In genomic region chr19:29236658-29237385, GRCm38 (mm10) we compare ENCODE assay signal across 9 mouse cellular contexts. TPM values are rescaled to one million over a fixed set of nuclear protein-coding genes. Genes with fewer than 3 reads are reported as not detected.
DNase-seq lines count a peak whose midpoint lies in the region; ATAC-seq and TF ChIP-seq lines count a peak whose summit lies in the region.
"Had no signal": no experiment of that assay in that cellular context is flagged by ENCODE, and none has a peak within 500 bp of the region (broad histone marks: within the 10 kb centered on the region; RNA-seq: fewer than 3 reads in every experiment).

No protein-coding gene starts in this region.

- no peak overlapping the region for H3K4me3 ChIP-seq in heart, embryonic 13.5 days
- H3K4me3 ChIP-seq in embryonic facial prominence, embryonic 14.5 days (ENCODE audit: low read depth, low read length) = no peak overlapping the region
- H3K4me3 ChIP-seq in midbrain, postnatal 0 days (ENCODE audit: low read depth, low read length) = no peak overlapping the region
- H3K4me3 ChIP-seq: gastrocnemius, adult 2 months had no signal

- H3K9ac ChIP-seq in heart, embryonic 13.5 days = peak overlapping the region; percentile 47
- H3K9ac ChIP-seq in embryonic facial prominence, embryonic 14.5 days (ENCODE audit: low read depth, low read length) = no peak overlapping the region
- no peak overlapping the region for H3K9ac ChIP-seq in midbrain, postnatal 0 days (replicated peaks; ENCODE audit: low read length, poor library complexity, severe bottlenecking)

- H3K4me2 ChIP-seq in heart, embryonic 13.5 days = peak overlapping the region; percentile 51
- H3K4me2 ChIP-seq in embryonic facial prominence, embryonic 14.5 days (ENCODE audit: low read depth, low read length) = no peak overlapping the region
- H3K4me2 ChIP-seq in midbrain, postnatal 0 days (ENCODE audit: low read depth, low read length, poor library complexity, severe bottlenecking) = no peak overlapping the region

- no peak for DNase-seq in heart, postnatal 4 days
- DNase-seq in CD4-positive helper T cell, adult 2 months (ENCODE audit: low read depth, low spot score) = peak; percentile 84
- peak; percentile 56 for DNase-seq in embryonic facial prominence, embryonic 14.5 days (ENCODE audit: low spot score)
- DNase-seq in midbrain, postnatal 0 days (ENCODE audit: low spot score) = peak; percentile 31
- DNase-seq in adrenal gland, adult (ENCODE audit: inconsistent age in 2 of 2, low spot score in 1 of 2) = no peak
- DNase-seq in right cerebral cortex, adult 18-20 months = no peak
- no peak for DNase-seq in layer of hippocampus, adult 11-12 months (ENCODE audit: low spot score)
- DNase-seq: gastrocnemius, adult 2 months had no signal

- H3K36me3 ChIP-seq in heart, embryonic 13.5 days = no peaks in the 10 kb centered on the region
- no peaks in the 10 kb centered on the region for H3K36me3 ChIP-seq in embryonic facial prominence, embryonic 14.5 days (ENCODE audit: control insufficient read depth, insufficient read depth, low read length)
- no peaks in the 10 kb centered on the region for H3K36me3 ChIP-seq in midbrain, postnatal 0 days (ENCODE audit: insufficient read depth, low read length)

- no peak for ATAC-seq in heart, embryonic 13.5 days (ENCODE audit: extremely low read depth, insufficient number of reproducible peaks, low FRiP score, low TSS enrichment)
- 0 out of 2 replicates have a peak, but pooled peaks have one; percentile 26 for ATAC-seq in embryonic facial prominence, embryonic 14.5 days (ENCODE audit: low read depth)
- 0 out of 2 replicates have a peak, but pooled peaks have one; percentile 60 for ATAC-seq in midbrain, postnatal 0 days (ENCODE audit: low FRiP score)

- H3K27ac ChIP-seq in heart, embryonic 13.5 days (replicated peaks) = no peak overlapping the region
- no peak overlapping the region for H3K27ac ChIP-seq in embryonic facial prominence, embryonic 14.5 days (replicated peaks; ENCODE audit: low read depth, low read length)
- H3K27ac ChIP-seq in midbrain, postnatal 0 days (ENCODE audit: low read depth, low read length) = no peak overlapping the region
- H3K27ac ChIP-seq: gastrocnemius, adult 2 months had no signal

- TF ChIP-seq CTCF in midbrain, postnatal 0 days (IDR thresholded peaks at IDR 0.05) = no peak

- H3K27me3 ChIP-seq in heart, embryonic 13.5 days (replicated peaks) = no peaks in the 10 kb centered on the region
- no peaks in the 10 kb centered on the region for H3K27me3 ChIP-seq in embryonic facial prominence, embryonic 14.5 days (replicated peaks; ENCODE audit: control insufficient read depth, insufficient read depth, low read length)
- no peaks in the 10 kb centered on the region for H3K27me3 ChIP-seq in midbrain, postnatal 0 days (ENCODE audit: insufficient read depth, low read length)

- no peaks in the 10 kb centered on the region for H3K9me3 ChIP-seq in heart, embryonic 13.5 days
- no peaks in the 10 kb centered on the region for H3K9me3 ChIP-seq in embryonic facial prominence, embryonic 14.5 days (ENCODE audit: control insufficient read depth, low read length)
- no peaks in the 10 kb centered on the region for H3K9me3 ChIP-seq in midbrain, postnatal 0 days (ENCODE audit: low read length)

- WGBS in heart, embryonic 13.5 days = 43% methylated on average over 9 of the region's 9 CpGs
- WGBS in embryonic facial prominence, embryonic 14.5 days = 54% methylated on average over 9 of the region's 9 CpGs
- WGBS in midbrain, postnatal 0 days = 46% methylated on average over 9 of the region's 9 CpGs

- peaks cover 44% of the 10 kb centered on the region for H3K4me1 ChIP-seq in heart, embryonic 13.5 days
- no peaks in the 10 kb centered on the region for H3K4me1 ChIP-seq in embryonic facial prominence, embryonic 14.5 days (ENCODE audit: control insufficient read depth, insufficient read depth, low read length)
- H3K4me1 ChIP-seq in midbrain, postnatal 0 days (ENCODE audit: insufficient read depth, low read length) = peaks cover 3% of the 10 kb centered on the region; the same call in 1 of the 2 replicates

RNA-seq across cellular contexts. Expression of gene Jak2, which starts 14.8 kb away (rescaled TPM):
- 5.3 and 5.5 TPM in 2 replicates for polyA plus RNA-seq in heart, embryonic 13.5 days (2015; fragmentation: Nextera tagmentation; extraction: Ambion mirVana)
- total RNA-seq in heart, postnatal 4 days (2021) = 10 to 100 TPM; 17.8 to 18.0 TPM
- polyA plus RNA-seq in embryonic facial prominence, embryonic 14.5 days (2014; fragmentation: Nextera tagmentation; extraction: Ambion mirVana) = 15.3 and 16.2 TPM in 2 replicates
- total RNA-seq in midbrain, postnatal 0 days (2014; rRNA removed) = 35.3 and 37.6 TPM in 2 replicates
- polyA plus RNA-seq in midbrain, postnatal 0 days (2015; fragmentation: Nextera tagmentation; extraction: Ambion mirVana) = 10.7 and 12.0 TPM in 2 replicates

Comparison
In these comparisons a context has a peak if more than half of its experiments do, and no peak if none do; other contexts are left out.
1. DNase-seq: peak in CD4-positive helper T cell, adult 2 months (single experiment), embryonic facial prominence, embryonic 14.5 days (single experiment) and midbrain, postnatal 0 days (single experiment); none in heart, postnatal 4 days (single experiment), adrenal gland, adult (0 of 2), right cerebral cortex, adult 18-20 months (single experiment) and layer of hippocampus, adult 11-12 months (single experiment).